Comparison of ENCODE assay signal across 9 mouse cellular contexts in genomic region chr2:25256443-25257109, GRCm38 (mm10). TPM values are rescaled to one million over a fixed set of nuclear protein-coding genes. Genes with fewer than 3 reads are reported as not detected.
DNase-seq lines count a peak whose midpoint lies in the region; ATAC-seq lines count a peak whose summit lies in the region.
"Not testable (repeated sequence)": the region's sequence is repeated elsewhere in the genome, so short reads cannot be mapped to it uniquely, and the experiment has no call there.
"Had no signal": no experiment of that assay in that cellular context is flagged by ENCODE, and none has a peak within 500 bp of the region (broad histone marks: within the 10 kb centered on the region; RNA-seq: fewer than 3 reads in every experiment).

No protein-coding gene starts in this region.

- H3K9me3 ChIP-seq in embryonic facial prominence, embryonic 11.5 days (replicated peaks; ENCODE audit: control insufficient read depth, low read length); heart, embryonic 12.5 days (replicated peaks); liver, embryonic 11.5 days (ENCODE audit: control insufficient read depth, low read length); midbrain, embryonic 10.5 days (replicated peaks): not testable (repeated sequence)

- H3K9ac ChIP-seq in embryonic facial prominence, embryonic 11.5 days (replicated peaks; ENCODE audit: low read length), result peak overlapping the region; percentile 89
- H3K9ac ChIP-seq in heart, embryonic 12.5 days, result peak overlapping the region; percentile 91
- H3K9ac ChIP-seq in liver, embryonic 11.5 days (ENCODE audit: low read depth, low read length), result peak overlapping the region; percentile 87

- WGBS in embryonic facial prominence, embryonic 11.5 days, result 66% methylated on average over 11 of the region's 12 CpGs
- 57% methylated on average over 12 of the region's 12 CpGs for WGBS in heart, embryonic 12.5 days
- 45% methylated on average over 11 of the region's 12 CpGs for WGBS in liver, embryonic 11.5 days
- WGBS in midbrain, embryonic 10.5 days, result 61% methylated on average over 12 of the region's 12 CpGs

- peak overlapping the region; percentile 97; the same call in 1 of the 2 replicates for H3K4me3 ChIP-seq in embryonic facial prominence, embryonic 11.5 days (ENCODE audit: low read depth, low read length)
- H3K4me3 ChIP-seq in heart, embryonic 12.5 days, result peak overlapping the region; percentile 71
- H3K4me3 ChIP-seq in liver, embryonic 11.5 days (ENCODE audit: low read depth, low read length), result peak overlapping the region; percentile 92
- H3K4me3 ChIP-seq in midbrain, embryonic 10.5 days, result peak overlapping the region; percentile 92

- H3K36me3 ChIP-seq in embryonic facial prominence, embryonic 11.5 days (replicated peaks; ENCODE audit: control insufficient read depth, insufficient read depth, low read depth, low read length); liver, embryonic 11.5 days (ENCODE audit: control insufficient read depth, insufficient read depth, low read length): not testable (repeated sequence)
- H3K36me3 ChIP-seq in heart, embryonic 12.5 days, result peaks cover 12% of the 10 kb centered on the region
- H3K36me3 ChIP-seq in midbrain, embryonic 10.5 days, result peaks cover 21% of the 10 kb centered on the region

- not testable (repeated sequence) for H3K27me3 ChIP-seq in embryonic facial prominence, embryonic 11.5 days (ENCODE audit: control insufficient read depth, insufficient read depth, low read length); heart, embryonic 12.5 days (replicated peaks); liver, embryonic 11.5 days (replicated peaks; ENCODE audit: control insufficient read depth, insufficient read depth, low read length); midbrain, embryonic 10.5 days (ENCODE audit: low read depth, poor library complexity, severe bottlenecking)

- not testable (repeated sequence) for H3K4me1 ChIP-seq in embryonic facial prominence, embryonic 11.5 days (ENCODE audit: control insufficient read depth, insufficient read depth, low read length)
- H3K4me1 ChIP-seq in heart, embryonic 12.5 days (replicated peaks), result peaks cover 17% of the 10 kb centered on the region
- H3K4me1 ChIP-seq in liver, embryonic 11.5 days (replicated peaks; ENCODE audit: control insufficient read depth, insufficient read depth, low read length), result peaks cover 12% of the 10 kb centered on the region; the same call in 1 of the 2 replicates
- H3K4me1 ChIP-seq in midbrain, embryonic 10.5 days, result peaks cover 18% of the 10 kb centered on the region

- DNase-seq in 3T3-L1 (ENCODE audit: low read depth, low spot score), result peak; percentile 75
- DNase-seq in adrenal gland, postnatal 10 days, result peak; percentile 61
- not testable (repeated sequence) for DNase-seq in embryonic facial prominence, embryonic 11.5 days (ENCODE audit: low spot score); liver, embryonic 11.5 days (ENCODE audit: low spot score); midbrain, embryonic 10.5 days (ENCODE audit: low spot score)
- peak; percentile 51 for DNase-seq in kidney, adult 18-20 months
- DNase-seq in spleen, postnatal 36 days (ENCODE audit: low spot score in 2 of 2), result peak; percentile 66 to 73

- not testable (repeated sequence) for ATAC-seq in embryonic facial prominence, embryonic 11.5 days (replicated peaks; ENCODE audit: insufficient number of reproducible peaks, low FRiP score, low TSS enrichment, low read depth); heart, embryonic 12.5 days (ENCODE audit: insufficient number of reproducible peaks, low FRiP score); liver, embryonic 11.5 days (replicated peaks; ENCODE audit: low FRiP score)

- peak overlapping the region; percentile 90 for H3K4me2 ChIP-seq in embryonic facial prominence, embryonic 11.5 days (ENCODE audit: low read depth, low read length)
- peak overlapping the region; percentile 99 for H3K4me2 ChIP-seq in heart, embryonic 12.5 days
- peak overlapping the region; percentile 98 for H3K4me2 ChIP-seq in liver, embryonic 11.5 days

- not testable (repeated sequence) for H3K27ac ChIP-seq in embryonic facial prominence, embryonic 11.5 days (replicated peaks; ENCODE audit: low read depth, low read length); heart, embryonic 12.5 days (ENCODE audit: poor library complexity, severe bottlenecking); liver, embryonic 11.5 days (ENCODE audit: low read depth, low read length); midbrain, embryonic 10.5 days (replicated peaks)

RNA-seq across cellular contexts. Expression of gene Tmem203, which starts 1.3 kb away (rescaled TPM):
- total RNA-seq in adrenal gland, postnatal 10 days (2021), result 10 to 100 TPM; 27.7 to 31.0 TPM
- polyA plus RNA-seq in embryonic facial prominence, embryonic 11.5 days (2014; fragmentation: Nextera tagmentation; extraction: Ambion mirVana), result 12.8 and 13.3 TPM in 2 replicates
- polyA plus RNA-seq in heart, embryonic 12.5 days (2016; fragmentation: Nextera tagmentation; extraction: Ambion mirVana), result 18.3 and 19.1 TPM in 2 replicates
- 14.4 and 15.2 TPM in 2 replicates for polyA plus RNA-seq in liver, embryonic 11.5 days (2014; fragmentation: Nextera tagmentation; extraction: Ambion mirVana)
- 19.1 and 20.2 TPM in 2 replicates for polyA plus RNA-seq in midbrain, embryonic 10.5 days (2016; fragmentation: Nextera tagmentation; extraction: Ambion mirVana)

RNA-seq across cellular contexts. Expression of gene Tprn, which starts 5.8 kb away (rescaled TPM):
- total RNA-seq in adrenal gland, postnatal 10 days (2021), result 10 to 100 TPM; 11.2 to 11.4 TPM
- 4.3 and 4.9 TPM in 2 replicates for polyA plus RNA-seq in embryonic facial prominence, embryonic 11.5 days (2014; fragmentation: Nextera tagmentation; extraction: Ambion mirVana)
- polyA plus RNA-seq in heart, embryonic 12.5 days (2016; fragmentation: Nextera tagmentation; extraction: Ambion mirVana), result 4.9 and 5.1 TPM in 2 replicates
- 9.6 and 10.3 TPM in 2 replicates for polyA plus RNA-seq in liver, embryonic 11.5 days (2014; fragmentation: Nextera tagmentation; extraction: Ambion mirVana)
- polyA plus RNA-seq in midbrain, embryonic 10.5 days (2016; fragmentation: Nextera tagmentation; extraction: Ambion mirVana), result 7.5 and 7.8 TPM in 2 replicates

RNA-seq across cellular contexts. Expression of gene AL732309.1, which starts 9.9 kb away (rescaled TPM):
- 1 to 10 TPM; 2.3 to 3.3 TPM for total RNA-seq in adrenal gland, postnatal 10 days (2021)
- polyA plus RNA-seq in embryonic facial prominence, embryonic 11.5 days (2014; fragmentation: Nextera tagmentation; extraction: Ambion mirVana), result 3.3 and 4.2 TPM in 2 replicates
- 2.6 and 3.2 TPM in 2 replicates for polyA plus RNA-seq in heart, embryonic 12.5 days (2016; fragmentation: Nextera tagmentation; extraction: Ambion mirVana)
- polyA plus RNA-seq in liver, embryonic 11.5 days (2014; fragmentation: Nextera tagmentation; extraction: Ambion mirVana), result 6.3 and 6.8 TPM in 2 replicates
- polyA plus RNA-seq in midbrain, embryonic 10.5 days (2016; fragmentation: Nextera tagmentation; extraction: Ambion mirVana), result 7.2 and 8.6 TPM in 2 replicates

RNA-seq across cellular contexts. Expression of gene Cysrt1, which starts 14.3 kb away (rescaled TPM):
- total RNA-seq in adrenal gland, postnatal 10 days (2021), result not detected
- polyA plus RNA-seq in embryonic facial prominence, embryonic 11.5 days (2014; fragmentation: Nextera tagmentation; extraction: Ambion mirVana), result 0.50 TPM in 1 of 2 replicates, not detected in the other
- polyA plus RNA-seq in heart, embryonic 12.5 days (2016; fragmentation: Nextera tagmentation; extraction: Ambion mirVana), result not detected in 2 replicates
- polyA plus RNA-seq in liver, embryonic 11.5 days (2014; fragmentation: Nextera tagmentation; extraction: Ambion mirVana), result not detected in 2 replicates
- polyA plus RNA-seq in midbrain, embryonic 10.5 days (2016; fragmentation: Nextera tagmentation; extraction: Ambion mirVana), result 0.21 and 0.22 TPM in 2 replicates
- total RNA-seq: gastrocnemius, postnatal 25 days had no signal

RNA-seq across cellular contexts. Expression of gene Rnf208, which starts 14.5 kb away (rescaled TPM):
- 1 to 10 TPM; 6.4 to 7.3 TPM for total RNA-seq in adrenal gland, postnatal 10 days (2021)
- polyA plus RNA-seq in embryonic facial prominence, embryonic 11.5 days (2014; fragmentation: Nextera tagmentation; extraction: Ambion mirVana), result 7.4 and 10.4 TPM in 2 replicates
- polyA plus RNA-seq in heart, embryonic 12.5 days (2016; fragmentation: Nextera tagmentation; extraction: Ambion mirVana), result 6.5 and 7.6 TPM in 2 replicates
- 7.7 and 8.1 TPM in 2 replicates for polyA plus RNA-seq in liver, embryonic 11.5 days (2014; fragmentation: Nextera tagmentation; extraction: Ambion mirVana)
- polyA plus RNA-seq in midbrain, embryonic 10.5 days (2016; fragmentation: Nextera tagmentation; extraction: Ambion mirVana), result 28.3 and 32.0 TPM in 2 replicates
